Mouse (Mus musculus): Measurements from ENCODE around the gene Rgl3.
A peak's percentile ranks its signal among the peaks of the same experiment; 100 is the strongest.

Gene Rgl3

GRCm38 (mm10) chr9:21978398-21979128, 10.7 kb downstream of the Rgl3 start:
- no peak for DNase-seq (ENCODE audit: low spot score)

GRCm38 (mm10) chr9:21977972-21978371, 11.3 kb downstream of the Rgl3 start:
- no peak for DNase-seq (ENCODE audit: low spot score)

GRCm38 (mm10) chr9:21977331-21977730, 11.9 kb downstream of the Rgl3 start:
- no peak for DNase-seq (ENCODE audit: low spot score)

- no peak for DNase-seq (ENCODE audit: low spot score)
Measured at GRCm38 (mm10) chr9:21976626-21977175, 12.5 kb downstream of the Rgl3 start.

DNA sequence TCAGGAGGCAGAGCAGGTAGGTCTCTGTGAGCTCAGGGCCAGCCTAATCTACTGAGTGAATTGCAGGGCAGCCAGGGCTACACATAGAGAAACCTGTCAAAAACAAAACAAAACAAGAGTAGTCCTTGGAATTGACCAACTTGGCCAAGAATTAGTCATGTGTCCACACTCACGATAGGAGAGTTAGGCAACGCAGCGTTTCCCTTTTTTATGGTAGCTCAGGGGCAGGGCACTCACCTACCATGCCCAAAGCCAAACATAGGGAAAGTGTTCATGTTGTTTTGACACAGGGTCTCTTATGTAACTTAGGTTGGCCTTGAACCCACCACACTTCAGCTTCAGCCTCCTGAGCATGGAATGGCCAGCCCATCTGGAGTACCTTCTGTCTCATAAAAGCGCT, 19.9 kb downstream of the Rgl3 start:
- DNase-seq (ENCODE audit: low spot score): no peak

DNA sequence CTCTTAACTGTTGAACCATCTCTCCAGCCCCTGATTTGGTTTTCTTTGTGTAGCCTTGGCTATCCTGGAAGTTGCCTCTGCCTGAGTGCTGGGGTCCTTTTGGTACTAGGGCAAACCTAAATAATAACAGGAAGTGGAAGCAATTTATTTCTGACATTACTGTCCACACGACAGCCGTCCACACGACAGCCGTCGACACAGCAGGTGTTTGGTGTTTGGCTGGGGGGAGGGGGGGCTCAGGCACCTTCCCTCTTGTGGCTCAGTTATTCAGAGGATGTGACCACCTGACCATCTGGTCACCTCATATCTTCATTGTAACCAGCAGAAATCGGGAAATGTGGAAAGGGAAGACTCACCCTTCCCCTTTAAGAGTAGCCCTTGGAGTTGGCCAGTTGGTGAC, 20.4 kb downstream of the Rgl3 start:
- no peak for DNase-seq (ENCODE audit: low spot score)

DNA sequence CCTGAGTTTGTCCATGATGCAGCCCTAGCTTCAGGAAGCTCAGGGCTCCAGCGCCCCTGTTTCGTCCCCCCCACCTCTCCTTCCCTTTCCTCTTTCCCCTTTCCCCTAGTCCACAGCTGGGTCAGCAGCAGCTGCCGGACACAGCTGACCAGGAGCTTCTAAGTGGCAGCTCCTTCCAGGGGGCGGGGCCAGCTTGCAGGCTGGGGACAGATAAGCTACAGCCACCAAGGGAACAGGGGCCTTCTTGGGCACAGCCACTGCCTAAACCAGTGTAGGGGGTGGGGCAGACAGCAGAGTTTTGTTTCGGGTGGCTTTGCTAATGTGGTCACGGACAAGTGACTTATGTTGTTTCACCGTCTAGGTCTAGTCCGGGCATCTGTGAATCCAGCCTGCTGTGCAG, 25.8 kb downstream of the Rgl3 start, which contains the start of gene Epor:
Gene Epor (minus strand): TSS at position 90 of the 400 bp plus-strand sequence.
- peak; percentile 82 for DNase-seq (ENCODE audit: low spot score)

- DNase-seq (ENCODE audit: low spot score): peak; percentile 97
Measured at GRCm38 (mm10) chr9:21962416-21963059, 26.7 kb downstream of the Rgl3 start.

DNA sequence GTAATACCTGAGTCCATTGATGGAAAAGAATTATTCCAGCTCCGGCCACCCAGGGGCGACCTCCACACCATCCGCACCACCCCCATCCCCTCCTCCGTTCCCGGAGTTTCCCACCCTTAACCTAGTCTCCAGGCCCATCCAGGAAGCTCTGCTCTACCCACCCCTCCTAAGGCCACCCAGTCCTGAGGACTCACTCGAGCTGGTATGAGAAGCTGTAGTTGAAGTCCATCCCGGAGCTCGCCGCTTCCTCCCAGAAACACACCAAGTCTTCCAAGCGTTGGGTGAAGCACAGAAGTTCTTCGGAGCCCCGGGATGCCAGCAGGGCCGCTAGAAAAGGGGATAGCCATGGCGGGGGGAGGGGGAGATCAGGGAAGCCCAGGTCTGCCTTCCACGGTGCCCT, 27.2 kb downstream of the Rgl3 start:
- DNase-seq (ENCODE audit: low spot score): no peak

DNA sequence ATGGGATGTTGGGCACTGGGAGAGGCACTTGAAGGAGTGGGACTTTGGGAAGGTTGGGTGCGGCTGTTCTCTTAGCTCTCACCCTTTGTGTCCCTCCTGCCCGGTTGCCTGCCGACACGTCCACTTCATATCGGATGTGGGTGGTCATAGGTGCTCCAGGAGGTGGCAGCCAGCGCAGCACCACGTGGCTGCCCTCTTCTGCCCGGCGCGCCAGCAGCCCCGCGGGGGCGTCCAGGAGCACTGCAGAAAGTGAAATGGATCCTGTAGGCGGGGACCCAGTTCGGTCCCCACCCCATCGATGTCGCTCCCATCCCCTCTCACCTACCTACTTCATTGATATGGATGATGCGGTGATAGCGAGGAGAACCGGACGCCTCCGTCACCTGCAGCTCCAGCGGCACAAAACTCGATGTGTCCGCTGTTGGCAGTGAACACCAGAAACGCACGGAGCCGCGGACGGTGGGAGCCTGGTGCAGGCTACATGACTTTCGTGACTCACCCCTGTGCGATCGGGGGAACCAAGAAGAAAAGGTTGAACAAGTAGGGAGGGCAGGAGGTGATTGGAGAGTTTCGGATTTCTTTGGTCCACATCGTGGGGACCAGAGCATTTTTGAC, 27.8 kb downstream of the Rgl3 start:
- DNase-seq (ENCODE audit: low spot score): no peak

GRCm38 (mm10) chr9:21960558-21961208, 28.6 kb downstream of the Rgl3 start:
- DNase-seq (ENCODE audit: low spot score): no peak

DNA sequence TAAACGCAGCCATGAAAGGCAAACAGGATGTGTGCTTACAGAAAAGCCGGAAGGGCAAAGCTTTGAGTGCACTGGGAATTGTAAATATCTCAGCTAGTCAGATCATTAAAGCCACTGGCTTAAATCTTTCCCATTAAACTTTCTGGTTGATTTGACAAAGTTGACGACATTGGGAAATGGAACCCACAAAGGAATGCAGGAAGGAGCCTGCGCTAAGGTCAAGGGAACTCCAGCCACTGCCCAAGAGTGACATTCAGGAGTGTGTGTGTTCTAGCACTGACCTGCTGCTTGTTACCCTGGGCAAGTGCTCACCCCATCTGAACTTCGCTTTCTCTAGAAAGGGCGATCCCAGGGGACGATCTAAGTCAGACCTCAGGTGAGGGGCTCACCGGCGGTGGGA, 29.1 kb downstream of the Rgl3 start:
- no peak for DNase-seq (ENCODE audit: low spot score)

GRCm38 (mm10) chr9:21959244-21959643, 30.0 kb downstream of the Rgl3 start:
- DNase-seq (ENCODE audit: low spot score): no peak

DNA sequence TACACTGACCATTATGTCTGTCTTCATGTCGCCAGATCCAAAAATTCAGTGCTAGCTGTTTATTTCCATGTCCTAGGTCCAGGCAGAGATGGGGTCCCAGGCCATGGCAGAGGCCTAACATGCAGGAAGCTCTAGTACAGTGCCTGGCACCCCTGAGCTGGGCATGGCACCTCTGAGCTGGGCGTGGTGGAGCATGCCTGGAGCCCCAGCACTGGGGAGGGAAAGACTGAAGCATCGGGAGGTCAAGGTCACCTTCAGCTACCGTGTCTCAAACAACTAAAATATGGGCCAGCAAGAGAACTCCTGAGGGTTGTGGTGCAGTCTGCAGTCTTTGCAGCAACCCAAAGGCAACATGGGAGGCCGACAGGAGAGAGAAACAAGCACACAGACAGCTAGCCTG, 30.9 kb downstream of the Rgl3 start:
- DNase-seq (ENCODE audit: low spot score): no peak

- DNase-seq (ENCODE audit: low spot score): peak; percentile 99
Measured at GRCm38 (mm10) chr9:21955570-21956281, 33.5 kb downstream of the Rgl3 start, which contains the start of gene Swsap1. Gene Swsap1 (plus strand): TSS chr9:21955755.

- DNase-seq (ENCODE audit: low spot score): no peak
Measured at GRCm38 (mm10) chr9:21955225-21955569, 34.0 kb downstream of the Rgl3 start.

DNA sequence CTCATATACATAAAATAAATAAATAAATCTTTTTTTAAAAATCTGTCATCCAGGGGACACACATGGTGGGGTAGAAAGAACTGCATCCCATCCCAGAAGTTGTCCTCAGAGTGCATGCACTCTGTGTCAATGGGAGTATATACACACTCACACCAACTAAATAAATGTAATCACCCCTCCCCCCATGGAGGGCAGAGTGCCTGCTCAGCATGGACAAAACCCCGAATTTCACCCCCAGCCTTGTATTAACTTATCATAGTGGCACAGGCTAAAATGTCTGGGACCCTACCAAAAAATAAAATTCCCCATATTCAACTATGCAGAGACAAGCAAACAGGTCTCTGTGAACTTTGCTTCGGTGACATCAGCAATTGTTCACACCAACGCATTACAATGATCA, 34.6 kb downstream of the Rgl3 start:
- no peak for DNase-seq (ENCODE audit: low spot score)

DNA sequence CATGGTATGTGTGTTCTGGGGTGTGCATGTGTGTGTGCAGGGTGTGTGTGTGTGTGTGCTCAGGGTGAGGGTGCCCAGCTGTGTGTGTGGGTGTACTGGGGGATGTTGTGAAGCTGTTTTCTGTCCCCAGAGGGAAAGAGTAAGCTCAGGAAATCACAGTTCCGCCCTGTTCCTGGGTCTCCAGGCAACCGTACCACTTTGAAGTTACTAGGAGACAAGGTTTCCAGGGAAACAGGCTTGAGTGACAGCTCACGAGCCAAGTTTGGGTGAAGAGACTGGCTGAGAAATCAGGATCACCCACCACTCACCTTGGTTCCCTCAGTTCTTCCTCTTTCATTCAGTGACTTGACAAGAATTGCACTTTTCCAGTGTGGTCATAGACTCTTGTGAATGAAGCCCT, 35.6 kb downstream of the Rgl3 start:
- no peak for DNase-seq (ENCODE audit: low spot score)

GRCm38 (mm10) chr9:21951977-21952376, 37.3 kb downstream of the Rgl3 start:
- DNase-seq (ENCODE audit: low spot score): no peak

DNA sequence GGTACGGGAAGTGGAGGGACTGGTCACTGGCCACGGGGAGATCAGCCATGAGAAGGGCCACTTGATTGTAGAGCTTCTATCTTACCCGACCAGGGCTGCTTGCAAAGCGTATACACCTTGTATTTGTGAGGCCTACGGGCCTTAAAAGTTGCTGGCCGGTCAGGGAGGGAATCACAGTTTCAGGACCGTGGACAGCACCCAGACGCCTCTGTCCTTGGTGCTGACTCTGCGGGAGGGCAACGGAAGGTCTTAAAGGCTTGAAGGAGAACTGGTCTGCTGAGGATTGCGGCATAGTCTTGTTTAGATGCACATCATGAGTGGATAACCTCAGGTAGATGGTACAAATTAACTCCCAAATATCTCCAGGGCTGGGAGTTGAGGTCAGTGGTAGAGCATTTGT, 38.9 kb downstream of the Rgl3 start:
- DNase-seq (ENCODE audit: low spot score): peak; percentile 69

DNA sequence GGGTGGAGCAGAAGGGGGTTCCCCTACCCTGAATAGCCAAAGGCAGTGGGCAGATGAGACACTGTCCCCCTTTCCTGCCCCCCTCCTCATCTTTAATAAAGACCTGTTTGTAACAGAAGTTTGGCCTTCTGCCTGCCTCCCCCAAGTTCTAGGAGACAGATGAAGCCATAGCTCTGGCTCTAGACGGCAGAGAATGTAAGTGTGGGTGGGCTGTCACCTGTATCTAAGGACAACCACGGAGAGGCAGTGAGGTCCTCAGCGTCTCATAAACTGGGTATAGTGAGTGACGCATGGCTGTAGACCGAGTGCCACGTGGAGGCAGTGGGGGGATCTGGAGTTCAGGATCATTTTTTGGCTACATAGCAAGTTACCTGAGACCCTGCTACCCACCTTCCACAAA, 40.5 kb downstream of the Rgl3 start:
- DNase-seq (ENCODE audit: low spot score): no peak

GRCm38 (mm10) chr9:21948146-21948545, 41.1 kb downstream of the Rgl3 start:
- no peak for DNase-seq (ENCODE audit: low spot score)
